Mouse (Mus musculus): Measurements from ENCODE around the gene Slc18b1. TPM values are rescaled to one million over a fixed set of nuclear protein-coding genes. Genes with fewer than 3 reads are reported as not detected.

Gene Slc18b1
- polyA plus RNA-seq, 1 experiment from 2014 or later: 26.8 TPM

DNA sequence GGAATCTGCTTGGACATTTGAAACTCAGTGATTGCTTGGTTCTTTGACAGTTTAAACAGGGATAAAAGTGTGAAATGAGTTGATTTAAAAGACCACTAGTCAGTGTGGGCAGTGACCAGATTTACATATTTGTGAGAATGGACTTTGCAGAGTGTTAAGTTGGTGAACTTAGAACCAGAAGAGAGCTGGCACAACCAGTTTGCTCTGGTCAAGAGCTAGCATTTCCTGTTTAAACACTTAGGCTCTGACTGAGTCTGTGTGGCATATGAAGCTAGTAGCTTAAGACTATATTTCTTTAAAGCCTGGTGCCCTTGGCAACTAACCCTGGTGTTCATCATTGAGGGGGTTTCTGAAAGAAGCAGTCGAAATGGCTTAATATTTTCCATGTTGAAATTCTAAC is 1.4 kb downstream of the Slc18b1 start:
- no peak overlapping the region for H3K9ac ChIP-seq (replicated peaks; ENCODE audit: low read depth, low read length)
- no peak overlapping the region for H3K27ac ChIP-seq (ENCODE audit: low read depth, low read length)
- H3K4me1 ChIP-seq (ENCODE audit: control insufficient read depth, insufficient read depth, low read length): peaks cover 4% of the 10 kb centered on the region; the same call in 1 of the 2 replicates
- H3K36me3 ChIP-seq (ENCODE audit: control insufficient read depth, insufficient read depth, low read length): no peaks in the 10 kb centered on the region; the same call in 1 of the 2 replicates
- no peaks in the 10 kb centered on the region for H3K9me3 ChIP-seq (ENCODE audit: control insufficient read depth, low read length)
- WGBS: 93% methylated on average over 1 of the region's 1 CpGs
- peak overlapping the region; percentile 64 for H3K4me2 ChIP-seq (ENCODE audit: low read depth, low read length)
- 0 out of 2 replicates have a peak overlapping the region, but pooled peaks have one; percentile 7 for H3K4me3 ChIP-seq (ENCODE audit: low read depth, low read length)
- ATAC-seq (ENCODE audit: low read depth): no peak
- no peaks in the 10 kb centered on the region for H3K27me3 ChIP-seq (ENCODE audit: control insufficient read depth, insufficient read depth, low read length)

DNA sequence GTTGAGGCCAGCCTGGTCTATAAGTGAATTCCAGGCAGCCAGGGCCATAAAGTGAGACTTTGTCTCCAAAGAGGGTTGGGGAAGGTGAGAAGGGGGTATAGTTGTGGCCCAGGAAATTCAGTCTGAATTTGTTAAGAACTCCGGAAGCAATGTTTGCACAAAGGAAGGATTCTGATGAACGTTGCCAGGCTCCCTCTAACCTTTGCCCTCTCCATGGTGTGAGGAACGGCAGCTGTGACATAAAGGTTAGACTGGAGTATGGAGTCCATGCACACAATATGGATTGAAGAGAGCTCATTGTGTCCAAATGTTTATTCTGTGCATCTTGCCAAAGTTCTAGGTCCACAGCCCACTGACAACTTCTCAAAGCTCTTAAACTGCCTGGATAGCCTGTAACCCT is 3.1 kb downstream of the Slc18b1 start:
- no peak overlapping the region for H3K4me3 ChIP-seq (ENCODE audit: low read depth, low read length)
- H3K36me3 ChIP-seq (ENCODE audit: control insufficient read depth, insufficient read depth, low read length): peaks cover 8% of the 10 kb centered on the region; the same call in 1 of the 2 replicates
- no peaks in the 10 kb centered on the region for H3K9me3 ChIP-seq (ENCODE audit: control insufficient read depth, low read length)
- H3K4me2 ChIP-seq (ENCODE audit: low read depth, low read length): no peak overlapping the region
- peaks cover 4% of the 10 kb centered on the region; the same call in 1 of the 2 replicates for H3K4me1 ChIP-seq (ENCODE audit: control insufficient read depth, insufficient read depth, low read length)
- no peak for ATAC-seq (ENCODE audit: low read depth)
- no peak overlapping the region for H3K27ac ChIP-seq (ENCODE audit: low read depth, low read length)
- WGBS: 17% methylated on average over 3 of the region's 3 CpGs
- H3K9ac ChIP-seq (replicated peaks; ENCODE audit: low read depth, low read length): no peak overlapping the region
- H3K27me3 ChIP-seq (ENCODE audit: control insufficient read depth, insufficient read depth, low read length): no peaks in the 10 kb centered on the region

DNA sequence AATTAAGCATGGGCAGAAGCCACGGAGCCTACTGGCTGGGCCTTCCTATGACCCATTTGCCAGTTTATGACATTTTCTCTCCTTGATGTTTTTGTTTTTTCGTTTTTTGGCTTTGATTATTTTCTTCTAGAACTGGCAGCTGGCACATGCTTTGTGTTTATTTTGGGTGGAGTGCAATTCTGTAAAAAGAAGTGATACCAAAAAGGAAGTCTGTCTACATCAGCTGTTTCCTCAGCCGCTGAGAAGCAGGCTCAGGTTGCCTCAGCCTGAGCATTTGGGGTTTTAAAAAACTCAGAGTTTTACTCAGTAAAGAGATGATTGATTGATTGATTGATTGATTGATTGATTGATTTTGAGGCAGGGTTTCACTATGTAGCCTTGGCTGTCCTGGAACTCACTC is 6.1 kb downstream of the Slc18b1 start:
- Histone ChIP-seq H3K4me3 (ENCODE audit: low read depth, low read length) (no peak overlapping the region), H3K9me3 (ENCODE audit: control insufficient read depth, low read length) (no peaks in the 10 kb centered on the region), H3K4me2 (ENCODE audit: low read depth, low read length) (no peak overlapping the region), H3K4me1 (ENCODE audit: control insufficient read depth, insufficient read depth, low read length) (peaks cover 3% of the 10 kb centered on the region; the same call in 1 of the 2 replicates), H3K36me3 (ENCODE audit: control insufficient read depth, insufficient read depth, low read length) (peaks cover 18% of the 10 kb centered on the region; the same call in 1 of the 2 replicates), H3K27me3 (ENCODE audit: control insufficient read depth, insufficient read depth, low read length) (no peaks in the 10 kb centered on the region), H3K27ac (ENCODE audit: low read depth, low read length) (no peak overlapping the region), H3K9ac (replicated peaks; ENCODE audit: low read depth, low read length) (no peak overlapping the region)
- WGBS: 71% methylated on average over 3 of the region's 3 CpGs
- ATAC-seq (ENCODE audit: low read depth): no peak

DNA sequence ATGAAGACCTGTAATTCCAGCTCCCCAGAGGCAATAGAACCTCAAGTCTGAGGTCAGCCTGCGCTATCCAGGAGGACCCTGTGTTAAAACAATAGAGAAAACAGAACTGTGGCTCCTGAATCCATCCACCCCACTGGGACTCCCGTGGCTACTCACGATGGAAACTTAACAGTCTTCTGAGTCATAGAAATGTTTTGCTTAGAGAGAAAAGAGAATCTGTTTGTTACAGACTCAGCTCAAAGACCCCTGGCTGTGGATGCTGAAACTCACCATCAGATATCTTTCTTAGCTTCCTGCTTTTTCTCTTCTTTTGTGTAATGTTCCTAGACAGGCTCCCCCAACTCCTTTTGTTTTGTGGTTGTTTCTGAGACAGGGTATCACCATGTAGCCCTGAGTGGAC is 7.9 kb downstream of the Slc18b1 start:
- H3K4me1 ChIP-seq (ENCODE audit: control insufficient read depth, insufficient read depth, low read length): no peaks in the 10 kb centered on the region
- H3K36me3 ChIP-seq (ENCODE audit: control insufficient read depth, insufficient read depth, low read length): peaks cover 18% of the 10 kb centered on the region; the same call in 1 of the 2 replicates
- H3K9ac ChIP-seq (replicated peaks; ENCODE audit: low read depth, low read length): no peak overlapping the region
- 75% methylated on average over 3 of the region's 3 CpGs for whole genome bisulfite sequencing
- H3K9me3 ChIP-seq (ENCODE audit: control insufficient read depth, low read length): no peaks in the 10 kb centered on the region
- no peak overlapping the region for H3K4me2 ChIP-seq (ENCODE audit: low read depth, low read length)
- no peaks in the 10 kb centered on the region for H3K27me3 ChIP-seq (ENCODE audit: control insufficient read depth, insufficient read depth, low read length)
- no peak for ATAC-seq (ENCODE audit: low read depth)
- no peak overlapping the region for H3K4me3 ChIP-seq (ENCODE audit: low read depth, low read length)
- H3K27ac ChIP-seq (ENCODE audit: low read depth, low read length): no peak overlapping the region

DNA sequence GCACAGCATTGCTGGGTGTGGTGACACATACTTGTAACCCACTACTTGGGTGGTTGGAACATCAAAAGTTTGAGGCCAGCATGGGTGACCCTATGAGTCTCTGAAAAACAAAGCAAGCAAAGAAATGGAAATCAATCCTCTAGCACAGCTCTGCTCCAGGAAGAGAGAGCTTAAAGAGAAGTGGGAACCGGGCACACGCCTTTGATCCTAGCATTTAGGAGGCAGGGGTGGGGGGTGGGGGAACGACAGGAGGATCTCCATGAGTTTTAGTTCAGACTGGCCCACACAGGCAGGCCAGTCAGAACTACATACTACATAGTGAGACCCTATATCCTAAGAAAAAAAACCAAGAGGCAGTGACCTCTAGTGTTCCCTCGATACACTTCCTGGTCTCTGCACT is 9.4 kb downstream of the Slc18b1 start:
- H3K4me1 ChIP-seq (ENCODE audit: control insufficient read depth, insufficient read depth, low read length): no peaks in the 10 kb centered on the region
- H3K4me3 ChIP-seq (ENCODE audit: low read depth, low read length): no peak overlapping the region
- no peaks in the 10 kb centered on the region for H3K9me3 ChIP-seq (ENCODE audit: control insufficient read depth, low read length)
- H3K27me3 ChIP-seq (ENCODE audit: control insufficient read depth, insufficient read depth, low read length): no peaks in the 10 kb centered on the region
- peaks cover 18% of the 10 kb centered on the region; the same call in 1 of the 2 replicates for H3K36me3 ChIP-seq (ENCODE audit: control insufficient read depth, insufficient read depth, low read length)
- no peak overlapping the region for H3K9ac ChIP-seq (replicated peaks; ENCODE audit: low read depth, low read length)
- no peak overlapping the region for H3K4me2 ChIP-seq (ENCODE audit: low read depth, low read length)
- H3K27ac ChIP-seq (ENCODE audit: low read depth, low read length): no peak overlapping the region
- ATAC-seq (ENCODE audit: low read depth): no peak
- WGBS: 27% methylated on average over 4 of the region's 4 CpGs

DNA sequence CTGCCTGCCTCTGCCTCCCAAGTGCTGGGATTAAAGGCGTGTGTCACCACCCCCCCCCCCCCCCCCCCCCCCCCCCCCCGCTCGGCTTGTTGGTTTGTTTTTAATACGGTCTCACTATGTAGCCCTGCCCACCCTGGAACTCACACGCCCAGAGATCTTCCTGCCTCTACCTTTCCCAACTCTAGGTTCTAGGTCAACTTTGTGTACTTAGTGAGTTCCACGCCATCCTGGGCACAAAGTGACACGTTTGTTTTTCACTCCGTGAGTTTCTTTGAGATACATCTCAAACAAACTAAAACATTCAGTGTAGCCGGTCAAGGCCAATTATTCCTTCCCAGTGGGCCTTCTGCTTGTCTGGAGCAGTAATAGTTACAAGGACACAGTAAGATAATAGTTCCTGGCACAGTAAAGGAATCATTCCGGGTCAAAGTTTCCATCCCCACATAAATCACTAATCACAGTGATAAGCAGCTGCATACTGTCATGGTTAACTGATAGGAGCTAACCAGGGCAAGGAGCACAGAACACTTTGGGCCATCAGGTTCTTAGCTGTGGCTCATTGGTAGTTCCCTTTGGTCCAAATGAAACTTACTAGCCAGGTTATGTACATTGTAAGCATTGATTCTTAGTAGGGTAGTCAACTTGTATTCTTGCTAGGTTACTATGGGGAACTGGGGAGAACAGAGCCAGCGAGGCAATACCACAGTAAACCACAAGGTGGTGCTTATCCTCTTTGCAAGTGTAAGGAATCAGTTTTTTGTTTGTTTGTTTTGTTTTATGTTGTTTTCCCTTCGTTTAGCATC is 15.1 kb downstream of the Slc18b1 start:
- Histone ChIP-seq H3K27ac (ENCODE audit: low read depth, low read length) (no peak overlapping the region), H3K4me1 (ENCODE audit: control insufficient read depth, insufficient read depth, low read length) (no peaks in the 10 kb centered on the region), H3K4me2 (ENCODE audit: low read depth, low read length) (no peak overlapping the region), H3K9me3 (ENCODE audit: control insufficient read depth, low read length) (no peaks in the 10 kb centered on the region), H3K36me3 (ENCODE audit: control insufficient read depth, insufficient read depth, low read length) (0 out of 2 replicates have a peak, but pooled peaks cover 4% of the 10 kb centered on the region), H3K4me3 (ENCODE audit: low read depth, low read length) (no peak overlapping the region), H3K9ac (replicated peaks; ENCODE audit: low read depth, low read length) (no peak overlapping the region), H3K27me3 (ENCODE audit: control insufficient read depth, insufficient read depth, low read length) (no peaks in the 10 kb centered on the region)
- WGBS: 76% methylated on average over 8 of the region's 12 CpGs
- peak; percentile 69 for ATAC-seq (ENCODE audit: low read depth)

DNA sequence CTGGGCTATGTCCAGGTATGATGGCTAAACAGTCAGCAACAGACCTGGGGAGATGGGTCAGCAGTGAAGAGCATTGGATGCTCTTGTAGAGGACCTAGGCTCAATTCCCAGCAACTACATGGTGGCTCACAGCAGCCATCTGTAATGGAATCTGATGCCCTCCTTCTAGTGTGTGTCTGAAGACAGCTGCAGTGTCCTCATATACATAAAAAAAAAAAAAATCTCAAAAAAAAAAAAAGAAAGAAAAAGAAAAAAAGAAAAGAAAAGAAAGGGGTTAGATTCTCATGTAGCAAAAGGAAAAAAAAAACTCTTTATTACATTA is 15.6 kb downstream of the Slc18b1 start:
- Histone ChIP-seq H3K4me1 (ENCODE audit: control insufficient read depth, insufficient read depth, low read length) (no peaks in the 10 kb centered on the region), H3K27me3 (ENCODE audit: control insufficient read depth, insufficient read depth, low read length) (no peaks in the 10 kb centered on the region), H3K27ac (ENCODE audit: low read depth, low read length) (no peak overlapping the region), H3K9me3 (ENCODE audit: control insufficient read depth, low read length) (no peaks in the 10 kb centered on the region), H3K4me2 (ENCODE audit: low read depth, low read length) (no peak overlapping the region), H3K4me3 (ENCODE audit: low read depth, low read length) (no peak overlapping the region), H3K36me3 (ENCODE audit: control insufficient read depth, insufficient read depth, low read length) (0 out of 2 replicates have a peak, but pooled peaks cover 4% of the 10 kb centered on the region), H3K9ac (replicated peaks; ENCODE audit: low read depth, low read length) (no peak overlapping the region)
- peak; percentile 18; the same call in 1 of the 2 replicates for ATAC-seq (ENCODE audit: low read depth)

DNA sequence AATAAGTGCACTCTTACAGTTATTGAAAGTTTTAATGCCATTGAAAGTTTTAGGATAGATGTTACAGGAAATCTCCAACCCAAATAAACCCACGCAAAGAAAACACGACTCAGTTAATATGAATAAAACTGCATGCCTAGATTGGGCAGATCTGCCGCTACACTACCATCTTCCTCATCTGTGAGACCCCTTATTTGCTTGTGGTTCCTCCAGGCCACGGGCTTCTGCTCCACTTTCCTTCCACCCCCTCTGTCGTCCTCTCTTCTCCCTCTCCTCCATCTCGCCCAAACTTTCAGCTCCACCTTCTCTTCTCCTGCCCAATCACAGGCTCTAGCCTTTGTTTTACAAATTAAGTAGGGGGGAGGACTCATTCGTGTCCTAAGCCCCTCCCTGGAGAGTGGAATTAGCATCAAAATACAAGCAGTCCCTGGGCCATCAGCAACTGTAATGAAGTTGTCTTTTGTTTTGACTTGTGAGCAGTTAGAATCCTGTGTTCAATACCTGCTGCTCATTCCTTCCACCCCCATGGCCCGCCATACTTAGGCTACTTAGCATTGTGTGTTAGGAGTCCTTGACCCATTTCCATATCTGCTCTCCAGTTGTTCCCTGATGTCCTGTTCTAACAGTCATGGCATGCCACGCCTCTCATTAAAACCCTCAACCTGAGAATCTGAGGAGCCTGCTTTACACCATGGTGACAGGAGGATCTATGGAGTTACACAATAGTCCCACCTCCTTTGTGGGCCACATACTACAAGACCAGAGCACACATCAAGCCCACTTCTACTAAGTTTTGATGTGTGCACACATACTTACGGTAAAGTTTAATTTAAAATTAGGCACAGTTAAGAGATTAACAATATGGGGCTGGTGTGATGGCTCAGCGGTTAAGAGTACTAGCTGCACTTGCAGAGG is 16.3 kb downstream of the Slc18b1 start:
- Histone ChIP-seq H3K4me3 (ENCODE audit: low read depth, low read length) (no peak overlapping the region), H3K36me3 (ENCODE audit: control insufficient read depth, insufficient read depth, low read length) (0 out of 2 replicates have a peak, but pooled peaks cover 4% of the 10 kb centered on the region), H3K9me3 (ENCODE audit: control insufficient read depth, low read length) (no peaks in the 10 kb centered on the region), H3K27me3 (ENCODE audit: control insufficient read depth, insufficient read depth, low read length) (no peaks in the 10 kb centered on the region), H3K9ac (replicated peaks; ENCODE audit: low read depth, low read length) (no peak overlapping the region), H3K4me2 (ENCODE audit: low read depth, low read length) (no peak overlapping the region), H3K4me1 (ENCODE audit: control insufficient read depth, insufficient read depth, low read length) (no peaks in the 10 kb centered on the region), H3K27ac (ENCODE audit: low read depth, low read length) (no peak overlapping the region)
- 54% methylated on average over 11 of the region's 11 CpGs for WGBS
- ATAC-seq (ENCODE audit: low read depth): peak; percentile 47; the same call in 1 of the 2 replicates

All from neural tube, embryonic 14.5 days (tissue).